Mouse (Mus musculus): ENCODE measurements around the gene Mical2. TPM values are rescaled to one million over a fixed set of nuclear protein-coding genes. Genes with fewer than 3 reads are reported as not detected.

Gene Mical2
- polyA plus RNA-seq, 1 experiment from 2014 or later = 1.9 TPM

GRCm38 (mm10) chr7:112458440-112458839 lies 232.8 kb downstream of the Mical2 start:
- H3K27ac ChIP-seq (replicated peaks) = no peak overlapping the region
- H3K4me2 ChIP-seq = no peak overlapping the region
- no peak overlapping the region for H3K9ac ChIP-seq
- no peak for ATAC-seq (ENCODE audit: low read depth)
- H3K27me3 ChIP-seq = no peaks in the 10 kb centered on the region
- no peaks in the 10 kb centered on the region for H3K36me3 ChIP-seq
- H3K9me3 ChIP-seq = no peaks in the 10 kb centered on the region
- 62% methylated on average over 5 of the region's 5 CpGs for WGBS
- H3K4me1 ChIP-seq (replicated peaks) = peaks cover 43% of the 10 kb centered on the region
- no peak overlapping the region for H3K4me3 ChIP-seq

Other genes starting within 250 kb of the Mical2 start
- gene Usp47, start 202.4 kb upstream of the Mical2 start, polyA plus RNA-seq (2015; fragmentation: Nextera tagmentation; extraction: Ambion mirVana) = 68.0 and 79.8 TPM in 2 replicates
- gene Dkk3, start 66.8 kb upstream of the Mical2 start, polyA plus RNA-seq (2015; fragmentation: Nextera tagmentation; extraction: Ambion mirVana) = 22.5 and 23.2 TPM in 2 replicates
- gene Parva, start 201.6 kb downstream of the Mical2 start, polyA plus RNA-seq (2015; fragmentation: Nextera tagmentation; extraction: Ambion mirVana) = 26.2 and 31.7 TPM in 2 replicates